Mouse (Mus musculus) kidney, postnatal 36 days (tissue): ENCODE data around the gene Ros1.
A peak's percentile ranks its signal among the peaks of the same experiment; 100 is the strongest.

Experiments
- DNase-seq, 2 experiments: peaks; one replicate each; pipeline ENCODE4 v3.0.0; 2021 to 2022; ENCODE audit warnings: mixed read lengths in 2 of 2

Ros1 gene

GRCm38 (mm10) chr10:52159704-52160103 lies 35.3 kb downstream of the Ros1 start:
- DNase-seq, result no peak

DNA sequence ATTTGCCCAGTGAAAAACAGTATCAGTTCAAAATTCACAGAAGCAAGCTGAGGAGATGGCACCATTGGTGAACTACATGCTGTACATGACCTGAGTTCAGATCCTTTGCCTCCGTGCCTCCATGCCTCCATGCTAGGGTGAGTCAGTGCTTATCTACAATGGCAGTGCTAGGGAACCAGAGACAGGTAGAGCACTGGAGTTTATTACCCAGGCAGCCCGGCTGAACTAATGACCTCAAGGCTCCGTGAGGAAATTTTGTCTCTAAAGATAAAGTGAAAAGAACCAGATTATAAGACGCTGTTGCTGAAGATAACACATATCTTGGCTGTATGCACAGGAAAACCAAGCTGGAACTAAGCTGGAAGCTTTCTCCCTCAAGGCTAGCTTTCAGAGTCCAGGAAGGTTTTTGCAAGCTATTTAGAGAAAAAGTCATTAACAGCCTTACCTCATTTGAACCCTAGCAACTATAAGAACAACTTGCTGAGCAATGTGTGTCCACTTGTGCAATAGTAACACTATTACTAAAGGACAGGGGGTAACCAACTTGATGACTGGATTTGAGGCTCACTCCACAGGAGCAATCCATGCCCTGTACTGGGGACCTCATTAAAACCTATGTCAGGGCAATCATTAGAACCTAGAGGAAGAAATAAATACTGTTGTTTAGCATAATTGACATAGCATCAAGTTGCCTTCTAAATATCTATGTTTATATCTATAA lies 61.5 kb downstream of the Ros1 start:
- DNase-seq, result no peak

DNA sequence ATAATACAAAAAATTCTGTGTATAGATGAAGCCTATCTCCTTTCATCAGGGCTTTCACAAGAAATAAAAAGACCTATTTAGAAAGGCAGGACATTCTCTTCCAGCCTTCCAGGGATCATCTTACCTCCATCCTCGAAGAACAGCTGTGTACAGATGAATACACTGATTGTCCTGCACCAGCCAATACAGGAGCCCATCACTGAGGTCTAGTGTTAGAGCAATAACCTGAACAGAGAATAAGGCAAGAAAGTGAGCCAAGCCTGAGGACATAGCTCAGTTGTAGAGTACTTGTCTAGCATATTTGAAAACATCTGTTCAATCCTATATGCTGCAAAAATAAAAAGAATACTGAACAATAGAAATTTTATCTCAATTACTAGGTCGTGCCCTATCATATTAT lies 64.3 kb downstream of the Ros1 start:
- DNase-seq, result no peak

- DNase-seq, result peak in 1 of 2 experiments; percentile 3
Observed at GRCm38 (mm10) chr10:52128874-52129412, 66.1 kb downstream of the Ros1 start.

DNA sequence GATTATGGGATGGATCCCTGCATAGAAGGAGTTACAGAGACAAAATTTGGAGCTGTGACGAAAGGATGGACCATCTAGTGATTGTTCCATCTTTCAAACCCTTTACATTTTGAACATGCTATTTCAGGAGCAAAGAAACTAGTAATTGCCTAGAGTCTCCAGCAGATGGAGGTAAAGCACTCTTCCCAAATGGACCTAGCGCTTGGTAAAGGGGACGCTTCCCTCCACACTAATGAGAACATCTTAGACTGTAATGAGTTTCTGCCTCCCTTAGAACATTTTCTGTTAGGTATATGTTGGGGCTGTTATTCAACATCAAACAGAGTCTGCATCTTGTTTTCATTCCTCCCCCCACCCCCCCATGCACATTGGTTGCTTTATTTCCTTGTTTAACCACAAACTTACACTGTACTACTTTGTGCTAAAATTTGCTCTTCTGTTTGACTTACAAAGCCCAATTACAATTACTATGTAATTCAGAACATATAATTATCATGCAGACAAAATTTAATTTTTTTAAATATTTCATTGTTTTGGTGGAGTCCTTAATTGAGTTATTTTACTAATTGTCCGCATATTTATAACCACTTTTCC lies 88.8 kb downstream of the Ros1 start:
- DNase-seq, result peak; percentile 20 to 31

- no peak for DNase-seq
Observed at GRCm38 (mm10) chr10:52101273-52101672, 93.8 kb downstream of the Ros1 start.

DNA sequence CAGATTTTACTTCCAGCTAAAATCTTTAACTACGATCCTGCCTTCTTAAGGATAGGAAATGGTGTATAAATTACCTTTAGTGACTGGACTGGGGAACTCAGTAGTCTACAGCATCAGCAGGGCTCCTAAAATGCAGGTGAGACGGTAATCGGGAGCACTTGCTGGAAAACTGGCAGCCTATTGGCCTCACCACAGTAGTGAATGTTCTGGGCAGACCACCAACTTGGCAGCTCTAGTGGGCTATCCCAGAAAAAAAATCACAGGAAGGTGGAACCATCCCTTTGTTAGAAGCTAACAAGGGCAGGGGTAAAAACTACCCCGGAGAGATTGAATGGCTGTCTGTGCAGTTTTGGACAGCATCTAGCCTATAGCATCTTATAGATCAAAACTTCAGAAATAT lies 102.9 kb downstream of the Ros1 start:
- DNase-seq, result no peak

DNA sequence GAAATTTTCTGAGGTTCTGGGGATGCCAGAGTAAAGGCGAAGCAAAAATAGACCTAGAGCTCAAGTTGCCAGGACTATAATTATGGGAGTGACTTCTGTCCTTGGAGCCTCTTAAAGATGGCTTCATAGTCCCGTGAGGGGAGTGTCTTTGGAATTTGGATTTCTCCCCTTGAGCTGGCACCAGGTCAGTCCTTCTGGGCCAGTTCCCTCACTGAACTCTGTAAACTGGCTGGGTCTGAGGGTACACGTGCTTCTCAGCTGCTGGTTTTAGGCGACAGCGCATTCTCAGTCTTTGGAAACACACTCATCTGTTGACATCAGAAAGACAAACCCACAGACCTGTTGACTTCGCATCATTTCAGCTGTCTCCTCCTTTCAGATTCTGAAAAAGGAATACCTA lies 108.4 kb downstream of the Ros1 start:
- DNase-seq, result no peak

- DNase-seq, result peak; percentile 38 to 78
Observed at GRCm38 (mm10) chr10:52072482-52072881, 122.6 kb downstream of the Ros1 start.

- DNase-seq, result no peak
Observed at GRCm38 (mm10) chr10:52048287-52048686, 146.8 kb downstream of the Ros1 start.

GRCm38 (mm10) chr10:52043086-52043485 lies 152.0 kb downstream of the Ros1 start:
- DNase-seq, result no peak

DNA sequence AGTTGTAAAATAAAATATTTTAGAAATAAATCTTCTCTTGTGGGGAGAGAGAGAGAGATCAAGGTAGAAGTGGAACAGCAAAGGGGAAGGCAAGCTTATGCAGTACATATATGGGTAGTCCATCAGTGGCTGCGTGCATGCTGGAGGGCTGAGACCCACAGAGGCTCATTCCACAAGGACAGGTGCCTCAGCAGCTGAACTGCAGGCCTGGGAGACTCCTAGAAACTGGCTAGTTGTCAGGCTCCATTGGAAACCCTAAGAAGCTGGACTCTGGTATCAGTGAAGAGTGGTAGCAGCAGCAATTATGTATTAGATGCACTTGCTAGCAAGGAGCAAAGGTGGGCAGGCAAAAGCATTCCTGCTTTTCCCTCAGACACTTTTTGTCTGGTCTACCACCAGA lies 155.7 kb downstream of the Ros1 start:
- DNase-seq, result no peak

- DNase-seq, result no peak
Observed at GRCm38 (mm10) chr10:52033729-52034128, 161.3 kb downstream of the Ros1 start.

GRCm38 (mm10) chr10:52029421-52030080 lies 165.5 kb downstream of the Ros1 start:
- DNase-seq, result no peak

GRCm38 (mm10) chr10:52028561-52029370 lies 166.3 kb downstream of the Ros1 start:
- no peak for DNase-seq

- peak in 1 of 2 experiments; percentile 12 for DNase-seq
Observed at GRCm38 (mm10) chr10:52027161-52028035, 167.6 kb downstream of the Ros1 start.

GRCm38 (mm10) chr10:52025821-52026220 lies 169.2 kb downstream of the Ros1 start:
- DNase-seq, result no peak

- no peak for DNase-seq
Observed at GRCm38 (mm10) chr10:52025291-52025690, 169.8 kb downstream of the Ros1 start.

GRCm38 (mm10) chr10:52024053-52024410 lies 171.0 kb downstream of the Ros1 start:
- DNase-seq, result no peak

DNA sequence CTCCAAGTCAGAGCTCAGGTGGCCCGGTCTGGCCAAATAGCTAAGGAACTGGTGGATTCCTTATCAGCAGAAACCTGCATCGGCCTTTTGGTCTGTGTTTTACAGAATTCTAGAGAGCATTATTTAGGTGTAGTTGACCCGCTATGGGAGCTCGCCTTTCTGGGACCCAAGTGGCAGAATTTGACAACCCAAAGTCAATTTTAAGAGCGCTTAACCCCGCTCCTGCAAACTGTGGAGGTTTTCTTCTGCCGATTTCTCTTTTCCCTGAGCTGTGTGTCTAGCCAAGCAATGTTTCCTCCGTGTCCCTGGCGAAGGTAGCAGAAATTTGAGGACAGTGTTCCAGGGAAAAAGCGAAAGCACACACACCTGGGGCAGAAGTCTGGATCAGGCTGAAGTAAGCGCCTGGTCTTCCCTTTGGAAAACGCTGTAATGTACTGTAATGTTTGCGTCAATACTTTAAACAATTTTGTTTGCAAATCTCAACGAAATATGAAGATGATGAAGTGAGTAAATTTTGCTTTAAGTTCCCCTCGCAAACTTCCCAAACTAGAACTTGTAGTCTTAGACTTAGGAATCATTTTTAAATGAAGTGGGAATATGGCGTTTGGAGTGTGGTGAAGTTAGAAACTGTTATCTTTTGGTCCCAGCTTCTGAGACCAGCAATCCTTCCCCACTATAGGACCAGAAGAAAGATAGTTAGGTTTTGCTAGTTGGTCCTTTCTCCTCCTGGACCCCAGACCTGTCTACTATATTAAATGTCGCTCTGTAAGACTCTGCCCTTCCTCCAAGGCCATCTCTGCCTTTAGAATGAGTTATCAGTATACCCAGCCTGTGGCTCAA lies 171.6 kb downstream of the Ros1 start:
- DNase-seq, result no peak
